Mouse (Mus musculus) ovary, adult 2 months (tissue): ENCODE results near the gene Gm6401. TPM values are rescaled to one million over a fixed set of nuclear protein-coding genes. Genes with fewer than 3 reads are reported as not detected.

ENCODE experiments used
- polyA plus RNA-seq: library from polyadenylated mRNA; depleted of rRNA; stranded (reverse); fragments of >200 nt; gene quantifications from 2 replicates; pipeline ENCODE4 v1.2.3, GENCODE M21; 2012; rRNA removed

Gm6401 gene
- not detected in 2 replicates for polyA plus RNA-seq

DNA sequence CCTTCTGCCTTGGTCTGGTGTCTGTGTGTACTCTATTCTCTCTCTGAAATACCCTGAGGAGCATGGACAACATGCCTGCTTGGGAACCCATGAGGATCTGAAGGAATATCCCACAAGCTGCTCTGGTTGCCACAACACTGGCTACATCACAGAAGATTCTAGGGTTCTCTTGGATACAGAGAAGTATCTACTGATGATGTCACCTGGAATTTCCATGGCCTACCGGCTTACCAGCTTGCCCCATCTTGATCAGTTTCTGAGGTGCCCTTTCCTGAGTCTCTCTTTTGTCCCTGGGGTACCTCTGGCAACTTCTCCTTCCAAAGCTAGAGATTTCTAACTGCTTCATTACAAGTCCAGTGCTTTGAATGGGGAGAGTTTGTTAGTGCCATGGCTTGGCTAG is at the start of gene Gm6401:
TSS of gene Gm6401 (minus strand) at position 101 of the 400 bp plus-strand sequence.

DNA sequence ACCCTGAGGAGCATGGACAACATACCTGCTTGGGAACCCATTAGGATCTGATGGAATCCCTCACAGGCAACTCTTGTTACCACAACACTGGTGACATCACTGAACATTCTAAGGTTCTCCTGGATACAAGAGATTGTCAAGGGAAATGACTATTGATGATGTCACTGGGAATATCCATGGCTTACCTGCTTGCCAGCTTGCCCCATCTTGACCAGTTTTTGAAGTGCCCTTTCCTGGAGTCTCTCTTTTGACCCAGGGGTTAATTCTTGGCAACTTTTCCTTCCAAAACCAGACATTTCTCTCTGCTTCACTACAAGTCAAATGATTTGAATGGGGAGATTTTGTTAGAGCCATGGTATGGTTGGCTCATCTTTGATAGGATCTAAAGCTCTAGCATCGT is 15.5 kb upstream of the Gm6401 start, which contains the start of gene Gm3543:
TSS of gene Gm3543 (minus strand) at position 101 of the 400 bp plus-strand sequence.

DNA sequence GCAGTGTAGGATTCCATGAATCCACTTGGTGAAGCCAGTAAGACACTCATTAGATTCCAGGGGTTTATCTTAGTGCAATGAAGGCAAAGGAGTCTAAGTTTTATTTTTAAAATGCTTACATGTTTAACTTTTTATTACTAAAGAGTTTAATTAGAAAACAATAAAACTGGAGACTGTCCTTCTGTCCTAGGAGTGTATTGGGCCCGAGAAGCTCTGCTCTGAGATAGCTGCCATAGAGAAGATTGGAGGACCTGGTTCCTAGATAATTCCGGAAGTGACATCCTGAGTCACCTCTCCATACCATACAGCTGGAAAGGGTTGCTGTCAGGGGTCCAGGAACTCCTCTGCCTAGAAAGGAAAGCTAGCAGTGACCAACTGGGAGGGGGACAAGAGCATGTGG is 24.0 kb downstream of the Gm6401 start, which contains the start of gene 1700024B05Rik:
TSS of gene 1700024B05Rik (plus strand) at position 301 of the 400 bp plus-strand sequence.

DNA sequence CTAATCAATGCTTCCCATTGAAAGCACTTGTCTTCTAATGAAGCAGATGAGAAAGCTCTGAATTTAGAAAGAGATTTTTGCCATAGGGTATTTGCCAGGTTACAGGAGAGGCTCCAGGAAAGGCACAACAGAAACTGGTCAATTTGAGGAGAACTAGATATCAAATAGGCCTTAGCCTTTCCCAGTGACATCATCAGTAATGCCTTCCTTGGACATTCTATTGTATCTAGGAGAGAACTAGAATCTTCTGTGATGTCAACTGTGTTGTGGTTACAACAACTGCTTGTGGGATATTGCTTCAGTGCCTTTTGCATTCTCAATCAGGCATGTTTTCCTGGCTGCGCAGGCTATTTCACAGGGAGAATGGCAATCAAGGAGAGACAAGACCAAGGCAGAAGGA is 43.1 kb downstream of the Gm6401 start, which contains the start of gene 1700049E17Rik1:
TSS of gene 1700049E17Rik1 (plus strand) at position 301 of the 400 bp plus-strand sequence.

Other genes starting within 250 kb of the Gm6401 start
- not detected in 2 replicates for gene Gm7929, start 217.3 kb downstream of the Gm6401 start, polyA plus RNA-seq
- gene Gm47189, start 195.5 kb downstream of the Gm6401 start, polyA plus RNA-seq: not detected in 2 replicates
- not detected in 2 replicates for gene Gm7980, start 60.6 kb downstream of the Gm6401 start, polyA plus RNA-seq
- not detected in 2 replicates for gene 1700049E17Rik1, start 43.0 kb downstream of the Gm6401 start, polyA plus RNA-seq
- gene 1700024B05Rik, start 23.9 kb downstream of the Gm6401 start, polyA plus RNA-seq: not detected in 2 replicates
- gene Gm3543, start 15.4 kb upstream of the Gm6401 start, polyA plus RNA-seq: not detected in 2 replicates
- not detected in 2 replicates for gene Gm7951, start 149.4 kb upstream of the Gm6401 start, polyA plus RNA-seq
- gene Gm17027, start 194.7 kb upstream of the Gm6401 start, polyA plus RNA-seq: not detected in 2 replicates
- not detected in 2 replicates for gene Gm3573, start 222.9 kb upstream of the Gm6401 start, polyA plus RNA-seq